Mouse (Mus musculus): ENCODE measurements around the gene Tas2r110. TPM values are rescaled to one million over a fixed set of nuclear protein-coding genes. Genes with fewer than 3 reads are reported as not detected.

The Tas2r110 gene
- not detected in 2 replicates for polyA plus RNA-seq (2014; fragmentation: Nextera tagmentation; extraction: Ambion mirVana)

GRCm38 (mm10) chr6:132867708-132868107, at the start of gene Tas2r110:
Gene Tas2r110 (plus strand): TSS chr6:132868008.
- DNase-seq (ENCODE audit: low spot score): no peak
- Histone ChIP-seq H3K36me3 (ENCODE audit: control insufficient read depth, insufficient read depth, low read length) (no peaks in the 10 kb centered on the region), H3K9me3 (replicated peaks; ENCODE audit: control insufficient read depth, low read length) (no peaks in the 10 kb centered on the region), H3K9ac (ENCODE audit: low read length) (no peak within 1 kb of the TSS), H3K4me2 (ENCODE audit: low read length) (no peak within 1 kb of the TSS), H3K4me1 (ENCODE audit: control insufficient read depth, insufficient read depth, low read length) (no peaks in the 10 kb centered on the region), H3K4me3 (ENCODE audit: low read depth, low read length) (no peak within 1 kb of the TSS), H3K27me3 (replicated peaks; ENCODE audit: control insufficient read depth, insufficient read depth, low read length) (no peaks in the 10 kb centered on the region), H3K27ac (ENCODE audit: low read depth, low read length) (no peak within 1 kb of the TSS)
- ATAC-seq: no peak

- 89% methylated on average over 1 of the region's 1 CpGs for WGBS
- no peaks in the 10 kb centered on the region for H3K9me3 ChIP-seq (replicated peaks; ENCODE audit: control insufficient read depth, low read length)
Measured at GRCm38 (mm10) chr6:132846842-132847241, 21.0 kb upstream of the Tas2r110 start, which contains the start of gene Tas2r123. Gene Tas2r123 (plus strand): TSS chr6:132847142.

GRCm38 (mm10) chr6:132855138-132855537, 12.7 kb upstream of the Tas2r110 start, which contains the start of gene Tas2r116:
Gene Tas2r116 (plus strand): TSS chr6:132855438.
- Histone ChIP-seq H3K27me3 (replicated peaks; ENCODE audit: control insufficient read depth, insufficient read depth, low read length) (no peaks in the 10 kb centered on the region), H3K9me3 (replicated peaks; ENCODE audit: control insufficient read depth, low read length) (no peaks in the 10 kb centered on the region), H3K36me3 (ENCODE audit: control insufficient read depth, insufficient read depth, low read length) (no peaks in the 10 kb centered on the region), H3K9ac (ENCODE audit: low read length) (no peak within 1 kb of the TSS), H3K27ac (ENCODE audit: low read depth, low read length) (no peak within 1 kb of the TSS), H3K4me1 (ENCODE audit: control insufficient read depth, insufficient read depth, low read length) (no peaks in the 10 kb centered on the region), H3K4me3 (ENCODE audit: low read depth, low read length) (no peak within 1 kb of the TSS), H3K4me2 (ENCODE audit: low read length) (no peak within 1 kb of the TSS)
- ATAC-seq (no peak), DNase-seq (ENCODE audit: low spot score) (no peak)
- WGBS: 81% methylated on average over 1 of the region's 1 CpGs

More at GRCm38 (mm10) chr6:132846842-132847241, 21.0 kb upstream of the Tas2r110 start, which contains the start of gene Tas2r123:
- DNase-seq (ENCODE audit: low spot score) (no peak), ATAC-seq (no peak)
- Histone ChIP-seq H3K36me3 (ENCODE audit: control insufficient read depth, insufficient read depth, low read length) (no peaks in the 10 kb centered on the region), H3K4me3 (ENCODE audit: low read depth, low read length) (no peak within 1 kb of the TSS), H3K4me2 (ENCODE audit: low read length) (no peak within 1 kb of the TSS), H3K9ac (ENCODE audit: low read length) (no peak within 1 kb of the TSS), H3K27me3 (replicated peaks; ENCODE audit: control insufficient read depth, insufficient read depth, low read length) (no peaks in the 10 kb centered on the region), H3K27ac (ENCODE audit: low read depth, low read length) (no peak within 1 kb of the TSS), H3K4me1 (ENCODE audit: control insufficient read depth, insufficient read depth, low read length) (no peaks in the 10 kb centered on the region)

- Histone ChIP-seq H3K9me3 (replicated peaks; ENCODE audit: control insufficient read depth, low read length) (no peaks in the 10 kb centered on the region), H3K27ac (ENCODE audit: low read depth, low read length) (no peak within 1 kb of the TSS), H3K4me3 (ENCODE audit: low read depth, low read length) (no peak within 1 kb of the TSS), H3K9ac (ENCODE audit: low read length) (no peak within 1 kb of the TSS), H3K36me3 (ENCODE audit: control insufficient read depth, insufficient read depth, low read length) (no peaks in the 10 kb centered on the region), H3K4me2 (ENCODE audit: low read length) (no peak within 1 kb of the TSS), H3K27me3 (replicated peaks; ENCODE audit: control insufficient read depth, insufficient read depth, low read length) (no peaks in the 10 kb centered on the region), H3K4me1 (ENCODE audit: control insufficient read depth, insufficient read depth, low read length) (no peaks in the 10 kb centered on the region)
- ATAC-seq (no peak), DNase-seq (ENCODE audit: low spot score) (no peak)
- 65% methylated on average over 1 of the region's 1 CpGs for WGBS
Measured at GRCm38 (mm10) chr6:132892711-132893110, 24.9 kb downstream of the Tas2r110 start, which contains the start of gene Tas2r113. Gene Tas2r113 (plus strand): TSS chr6:132893011.

- Histone ChIP-seq H3K27ac (ENCODE audit: low read depth, low read length) (no peak within 1 kb of the TSS), H3K4me3 (ENCODE audit: low read depth, low read length) (no peak within 1 kb of the TSS), H3K9me3 (replicated peaks; ENCODE audit: control insufficient read depth, low read length) (no peaks in the 10 kb centered on the region), H3K9ac (ENCODE audit: low read length) (no peak within 1 kb of the TSS), H3K4me1 (ENCODE audit: control insufficient read depth, insufficient read depth, low read length) (no peaks in the 10 kb centered on the region), H3K4me2 (ENCODE audit: low read length) (no peak within 1 kb of the TSS), H3K27me3 (replicated peaks; ENCODE audit: control insufficient read depth, insufficient read depth, low read length) (no peaks in the 10 kb centered on the region), H3K36me3 (ENCODE audit: control insufficient read depth, insufficient read depth, low read length) (no peaks in the 10 kb centered on the region)
- no peak for DNase-seq (ENCODE audit: low spot score)
- WGBS: 87% methylated on average over 3 of the region's 3 CpGs
- ATAC-seq: no peak
Measured at GRCm38 (mm10) chr6:132909351-132909750, 41.5 kb downstream of the Tas2r110 start, which contains the start of gene Tas2r125. Gene Tas2r125 (plus strand): TSS chr6:132909651.

Other genes with a start within 250 kb of the Tas2r110 start
- not detected in 2 replicates for gene A630073D07Rik, start 216.5 kb upstream of the Tas2r110 start, polyA plus RNA-seq (2014; fragmentation: Nextera tagmentation; extraction: Ambion mirVana)
- not detected in 2 replicates for gene Tas2r120, start 211.1 kb upstream of the Tas2r110 start, polyA plus RNA-seq (2014; fragmentation: Nextera tagmentation; extraction: Ambion mirVana)
- gene Tas2r121, start 167.0 kb upstream of the Tas2r110 start, polyA plus RNA-seq (2014; fragmentation: Nextera tagmentation; extraction: Ambion mirVana): not detected in 2 replicates
- not detected in 2 replicates for gene Tas2r122, start 156.1 kb upstream of the Tas2r110 start, polyA plus RNA-seq (2014; fragmentation: Nextera tagmentation; extraction: Ambion mirVana)
- not detected in 2 replicates for gene Tas2r115, start 130.0 kb upstream of the Tas2r110 start, polyA plus RNA-seq (2014; fragmentation: Nextera tagmentation; extraction: Ambion mirVana)
- gene Tas2r124, start 113.3 kb upstream of the Tas2r110 start, polyA plus RNA-seq (2014; fragmentation: Nextera tagmentation; extraction: Ambion mirVana): not detected in 2 replicates
- gene Tas2r102, start 105.9 kb upstream of the Tas2r110 start, polyA plus RNA-seq (2014; fragmentation: Nextera tagmentation; extraction: Ambion mirVana): not detected in 2 replicates
- gene Tas2r136, start 89.8 kb upstream of the Tas2r110 start, polyA plus RNA-seq (2014; fragmentation: Nextera tagmentation; extraction: Ambion mirVana): not detected in 2 replicates
- not detected in 2 replicates for gene Tas2r117, start 65.2 kb upstream of the Tas2r110 start, polyA plus RNA-seq (2014; fragmentation: Nextera tagmentation; extraction: Ambion mirVana)
- not detected in 2 replicates for gene Tas2r123, start 20.9 kb upstream of the Tas2r110 start, polyA plus RNA-seq (2014; fragmentation: Nextera tagmentation; extraction: Ambion mirVana)
- gene Tas2r116, start 12.6 kb upstream of the Tas2r110 start, polyA plus RNA-seq (2014; fragmentation: Nextera tagmentation; extraction: Ambion mirVana): not detected in 2 replicates
- not detected in 2 replicates for gene Tas2r113, start 25.0 kb downstream of the Tas2r110 start, polyA plus RNA-seq (2014; fragmentation: Nextera tagmentation; extraction: Ambion mirVana)
- gene Tas2r125, start 41.6 kb downstream of the Tas2r110 start, polyA plus RNA-seq (2014; fragmentation: Nextera tagmentation; extraction: Ambion mirVana): not detected in 2 replicates
- gene Tas2r129, start 83.1 kb downstream of the Tas2r110 start, polyA plus RNA-seq (2014; fragmentation: Nextera tagmentation; extraction: Ambion mirVana): not detected in 2 replicates
- gene Tas2r131, start 89.9 kb downstream of the Tas2r110 start, polyA plus RNA-seq (2014; fragmentation: Nextera tagmentation; extraction: Ambion mirVana): not detected in 2 replicates
- not detected in 2 replicates for gene Tas2r109, start 113.0 kb downstream of the Tas2r110 start, polyA plus RNA-seq (2014; fragmentation: Nextera tagmentation; extraction: Ambion mirVana)
- gene Tas2r103, start 169.1 kb downstream of the Tas2r110 start, polyA plus RNA-seq (2014; fragmentation: Nextera tagmentation; extraction: Ambion mirVana): not detected in 2 replicates
- not detected in 2 replicates for gene Tas2r140, start 187.8 kb downstream of the Tas2r110 start, polyA plus RNA-seq (2014; fragmentation: Nextera tagmentation; extraction: Ambion mirVana)
- gene Smim10l1, start 236.9 kb downstream of the Tas2r110 start, polyA plus RNA-seq (2014; fragmentation: Nextera tagmentation; extraction: Ambion mirVana): 73.4 and 93.4 TPM in 2 replicates